Mouse (Mus musculus): ENCODE results near the gene Elob.

- TF ChIP-seq GATA1 (IDR thresholded peaks at IDR 0.05; ENCODE audit: borderline replicate concordance, low read length) (no peak), FLI1 (IDR thresholded peaks at IDR 0.05; ENCODE audit: low read length) (no peak)
Measured at GRCm38 (mm10) chr17:23867756-23868155, 38.8 kb upstream of the Elob start, which contains the start of gene Prss21.
